Mouse (Mus musculus): Measurements from ENCODE around the gene Ppp1r12a.

Gene Ppp1r12a

DNA sequence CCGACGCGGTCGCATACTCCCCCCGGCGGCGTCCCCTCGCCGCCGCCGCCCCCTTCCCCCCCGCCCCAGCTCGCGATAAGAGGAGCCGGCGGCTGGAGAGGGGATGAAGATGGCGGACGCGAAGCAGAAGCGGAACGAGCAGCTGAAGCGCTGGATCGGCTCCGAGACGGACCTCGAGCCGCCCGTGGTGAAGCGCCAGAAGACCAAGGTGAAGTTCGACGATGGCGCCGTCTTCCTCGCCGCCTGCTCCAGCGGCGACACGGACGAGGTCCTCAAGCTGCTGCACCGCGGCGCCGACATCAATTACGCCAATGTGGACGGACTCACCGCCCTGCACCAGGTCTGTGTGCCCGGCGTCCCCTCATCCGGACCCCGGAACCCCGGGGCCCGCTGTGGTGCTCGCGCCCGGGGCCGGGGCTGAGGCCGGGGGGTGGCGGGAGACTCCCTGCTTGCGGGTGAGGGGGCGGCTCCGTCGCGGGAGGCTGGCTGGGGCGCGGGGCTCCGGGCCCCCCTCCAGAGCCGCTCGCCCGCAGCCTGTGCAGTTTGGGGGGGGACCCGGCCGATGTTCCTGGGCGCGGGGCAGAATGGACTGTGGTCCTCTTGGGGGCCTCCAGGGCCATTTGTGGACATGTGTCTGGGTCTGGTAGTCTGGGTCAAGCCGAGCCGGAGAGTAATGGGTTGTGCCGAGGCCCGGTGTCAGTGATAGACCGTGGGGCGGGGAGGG lies 466 bp downstream of the Ppp1r12a start:
- DNase-seq (ENCODE audit: low read depth, low spot score) = no peak

DNA sequence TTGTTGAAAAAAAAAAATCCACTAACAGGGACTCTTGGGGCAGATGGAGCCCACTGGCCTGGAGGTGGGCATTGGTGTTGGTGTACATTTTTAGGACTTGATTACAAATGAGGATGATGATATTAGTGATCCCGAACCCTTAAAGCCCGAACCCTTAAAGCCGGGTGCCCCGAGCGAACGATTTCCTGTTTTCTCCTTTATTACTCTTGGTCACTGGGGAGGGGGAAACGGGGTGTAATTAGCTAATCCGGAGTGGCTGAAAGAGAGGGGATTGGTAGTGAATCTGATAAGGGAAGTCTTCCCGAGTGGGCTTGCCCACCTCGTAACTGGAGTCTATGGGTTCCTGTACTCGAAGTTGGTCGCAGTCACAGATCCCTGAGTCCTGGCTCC lies 1.0 kb downstream of the Ppp1r12a start:
- no peak for DNase-seq (ENCODE audit: low read depth, low spot score)

DNA sequence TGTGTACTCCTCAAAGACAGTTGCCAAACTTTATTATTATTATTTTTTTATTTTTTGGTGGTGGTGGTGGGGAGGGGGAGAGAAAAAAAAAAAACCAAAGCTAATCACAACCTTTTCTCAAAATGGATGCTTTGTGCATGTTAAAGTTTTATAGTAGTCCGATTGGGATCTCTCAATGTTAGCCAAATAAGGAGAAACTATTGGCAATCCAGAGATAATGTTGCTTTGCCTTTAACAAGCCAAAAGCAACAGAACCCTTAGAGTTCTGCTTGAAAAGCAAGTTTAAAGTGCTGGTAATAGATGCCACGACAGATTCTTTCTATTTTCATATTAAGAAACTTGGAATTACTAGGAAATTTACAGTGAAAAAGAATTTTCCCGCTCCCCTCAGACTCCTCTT lies 1.5 kb downstream of the Ppp1r12a start:
- DNase-seq (ENCODE audit: low read depth, low spot score) = no peak

GRCm38 (mm10) chr10:108167823-108168222 lies 5.8 kb downstream of the Ppp1r12a start:
- DNase-seq (ENCODE audit: low read depth, low spot score) = peak; percentile 72

DNA sequence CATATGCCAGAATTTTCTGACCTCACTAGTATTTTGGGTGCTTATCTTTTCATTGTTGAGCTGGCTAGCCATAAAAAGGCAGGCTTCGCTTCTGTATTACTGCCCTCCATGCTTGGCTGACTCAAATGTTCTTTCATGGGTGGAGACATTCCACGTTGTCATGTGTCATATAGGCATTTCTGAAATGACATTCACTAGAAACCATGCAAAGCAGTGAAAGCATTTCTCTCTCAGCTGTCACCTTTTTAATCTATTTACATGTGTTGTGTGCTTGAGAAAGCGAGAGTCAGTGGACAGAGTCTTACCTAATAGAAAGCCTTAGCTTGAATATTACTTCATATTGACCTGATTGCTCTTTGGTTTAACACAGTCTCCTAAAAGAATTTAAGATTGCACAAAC lies 8.8 kb downstream of the Ppp1r12a start:
- no peak for DNase-seq (ENCODE audit: low read depth, low spot score)

GRCm38 (mm10) chr10:108171637-108172036 lies 9.6 kb downstream of the Ppp1r12a start:
- DNase-seq (ENCODE audit: low read depth, low spot score) = no peak

GRCm38 (mm10) chr10:108172817-108173563 lies 11.0 kb downstream of the Ppp1r12a start:
- DNase-seq (ENCODE audit: low read depth, low spot score) = no peak

GRCm38 (mm10) chr10:108174107-108174506 lies 12.1 kb downstream of the Ppp1r12a start:
- no peak for DNase-seq (ENCODE audit: low read depth, low spot score)

DNA sequence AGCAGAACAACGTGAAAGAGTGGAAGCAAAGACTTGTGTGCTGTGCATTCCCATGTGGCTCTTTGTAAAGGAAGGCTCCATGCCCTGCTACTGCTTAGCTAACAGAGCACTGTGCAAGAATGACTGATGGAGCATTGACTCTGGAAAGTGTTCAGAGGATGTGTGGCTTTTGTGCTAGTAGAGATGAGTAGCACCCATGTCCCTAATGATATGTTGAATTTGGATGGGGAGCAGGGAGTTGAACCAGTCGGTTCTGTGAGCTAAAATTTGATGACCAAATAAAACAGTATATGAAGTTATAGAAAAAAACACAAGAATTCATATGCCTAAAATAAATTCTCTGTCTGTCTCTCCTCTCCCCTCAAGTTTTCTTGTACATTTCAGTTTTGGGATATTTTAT lies 13.9 kb downstream of the Ppp1r12a start:
- DNase-seq (ENCODE audit: low read depth, low spot score) = no peak

GRCm38 (mm10) chr10:108178285-108178848 lies 16.4 kb downstream of the Ppp1r12a start:
- DNase-seq (ENCODE audit: low read depth, low spot score) = no peak

DNA sequence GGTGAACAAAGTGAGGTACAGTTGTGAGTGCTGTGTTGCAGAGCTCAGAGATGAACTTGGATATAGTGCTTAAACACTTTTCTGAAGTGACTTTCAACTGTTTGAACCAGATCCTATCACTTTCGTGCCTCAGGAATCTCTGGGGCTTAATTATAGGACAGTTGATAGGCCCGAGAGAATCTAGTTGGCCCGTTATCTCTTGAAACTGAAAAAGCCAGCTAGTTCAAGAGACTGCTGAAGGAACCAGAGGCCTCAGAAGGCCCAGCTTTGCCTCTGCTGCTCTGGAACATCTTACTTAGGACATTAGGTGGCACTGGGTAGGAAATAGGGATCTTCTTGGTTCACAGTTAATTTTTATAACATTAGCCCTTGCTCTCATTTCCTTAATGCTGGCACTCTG lies 17.4 kb downstream of the Ppp1r12a start:
- DNase-seq (ENCODE audit: low read depth, low spot score) = no peak

GRCm38 (mm10) chr10:108180313-108180712 lies 18.3 kb downstream of the Ppp1r12a start:
- DNase-seq (ENCODE audit: low read depth, low spot score) = no peak

- no peak for DNase-seq (ENCODE audit: low read depth, low spot score)
Observed at GRCm38 (mm10) chr10:108181893-108182292, 19.9 kb downstream of the Ppp1r12a start.

GRCm38 (mm10) chr10:108182386-108182785 lies 20.4 kb downstream of the Ppp1r12a start:
- DNase-seq (ENCODE audit: low read depth, low spot score) = no peak

DNA sequence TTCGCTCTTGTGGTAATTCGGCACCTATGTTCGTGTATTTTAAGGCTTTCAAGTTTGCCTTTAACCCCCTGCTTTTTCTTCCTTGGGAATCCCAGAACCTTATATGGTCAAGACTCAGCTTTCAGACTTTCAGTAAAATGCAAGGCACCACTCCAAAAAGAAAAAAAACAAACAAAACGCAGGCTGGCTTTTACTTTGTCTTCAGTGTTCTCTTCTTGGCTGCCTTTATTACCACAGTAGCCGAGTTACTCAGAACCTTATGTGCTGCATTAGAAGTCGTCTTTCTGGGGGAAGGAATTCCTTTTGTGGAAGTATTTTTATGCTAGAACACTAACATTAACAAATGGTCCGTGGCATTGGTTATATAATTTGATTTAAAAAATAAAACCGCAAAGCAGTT lies 22.8 kb downstream of the Ppp1r12a start:
- DNase-seq (ENCODE audit: low read depth, low spot score) = no peak

DNA sequence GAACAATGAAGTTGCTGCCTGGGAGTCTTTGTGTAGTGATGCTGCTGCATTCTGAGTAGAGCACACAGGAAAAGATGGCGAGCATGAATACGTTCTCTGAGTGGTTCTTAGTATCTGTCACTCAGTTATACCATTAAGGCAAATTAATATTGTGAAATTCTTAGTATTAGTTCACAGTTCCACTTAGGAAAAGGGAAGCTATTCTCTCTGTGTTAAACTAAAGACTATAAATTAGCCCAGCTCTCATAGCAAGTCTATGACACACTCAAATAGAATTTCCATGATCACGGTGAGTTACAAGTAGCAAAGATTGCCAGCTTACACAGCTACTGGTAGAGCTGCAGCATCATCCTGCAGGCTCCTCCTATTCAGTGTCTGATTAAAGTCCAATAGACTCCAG lies 23.3 kb downstream of the Ppp1r12a start:
- DNase-seq (ENCODE audit: low read depth, low spot score) = no peak

GRCm38 (mm10) chr10:108189303-108189702 lies 27.3 kb downstream of the Ppp1r12a start:
- DNase-seq (ENCODE audit: low read depth, low spot score) = no peak

- DNase-seq (ENCODE audit: low read depth, low spot score) = no peak
Observed at GRCm38 (mm10) chr10:108189986-108190385, 28.0 kb downstream of the Ppp1r12a start.

GRCm38 (mm10) chr10:108190626-108191025 lies 28.6 kb downstream of the Ppp1r12a start:
- DNase-seq (ENCODE audit: low read depth, low spot score) = no peak

GRCm38 (mm10) chr10:108191381-108191787 lies 29.4 kb downstream of the Ppp1r12a start:
- peak; percentile 20 for DNase-seq (ENCODE audit: low read depth, low spot score)

GRCm38 (mm10) chr10:108192306-108192705 lies 30.3 kb downstream of the Ppp1r12a start:
- DNase-seq (ENCODE audit: low read depth, low spot score) = no peak

DNA sequence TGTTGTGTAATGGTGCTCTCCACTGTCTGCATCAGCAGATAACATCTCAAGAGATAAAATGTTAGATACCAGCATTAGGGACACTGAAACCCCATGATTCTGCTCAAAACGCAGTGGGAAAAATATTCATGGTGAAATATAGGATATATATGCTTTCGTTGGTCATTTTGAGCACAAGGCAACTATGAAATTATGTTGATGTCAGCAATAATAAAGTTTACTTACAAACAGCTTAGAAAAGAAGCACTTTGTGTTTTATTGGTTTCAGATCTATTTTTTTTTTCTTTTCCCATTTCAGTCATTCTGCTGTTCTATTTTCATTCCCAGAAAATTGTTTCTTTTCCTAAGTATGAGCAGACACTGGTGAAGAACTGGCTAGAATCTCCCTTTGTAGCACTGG lies 34.1 kb downstream of the Ppp1r12a start:
- no peak for DNase-seq (ENCODE audit: low read depth, low spot score)

DNA sequence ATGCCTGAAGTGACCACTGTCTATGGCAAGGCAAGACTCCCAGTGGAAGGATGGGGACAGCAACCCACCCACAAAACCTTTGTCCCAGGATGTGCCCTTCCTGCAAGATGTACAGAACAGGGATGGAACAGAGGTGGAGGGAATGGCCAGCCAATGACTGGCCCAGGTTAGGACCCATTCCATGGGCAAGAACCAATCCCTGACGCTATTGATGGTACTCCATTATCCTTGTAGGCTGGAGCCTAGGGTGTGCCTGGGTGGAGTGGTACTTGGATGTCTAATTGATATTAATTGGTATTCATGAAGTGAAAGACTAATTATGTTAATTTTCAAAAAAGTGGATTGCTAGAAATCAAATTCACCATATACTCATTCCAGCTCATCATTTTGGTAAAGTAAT lies 35.5 kb downstream of the Ppp1r12a start:
- DNase-seq (ENCODE audit: low read depth, low spot score) = no peak
